Mouse (Mus musculus) lung, embryonic 14.5 days (tissue): ENCODE data around the gene Amelx. TPM values are rescaled to one million over a fixed set of nuclear protein-coding genes. Genes with fewer than 3 reads are reported as not detected.

ENCODE experiments used
- ATAC-seq: fragments of 200-750 bp; cut with Nextera tagmentation; 2 replicates; pipeline ENCODE4 v1.8.0; 2017; ENCODE audit warnings: mild to moderate bottlenecking, moderate TSS enrichment, moderate library complexity; ENCODE audit not compliant: insufficient read depth
- DNase-seq: peaks from one replicate; pipeline ENCODE4 v3.0.0-alpha.2; 2015
- H3K27ac ChIP-seq: fragments of 300-500 bp; sonication (generic); 2 replicates; pipeline ENCODE4 v1.5.1; 2014; ENCODE audit warnings: low read depth, mild to moderate bottlenecking, moderate library complexity
- H3K27me3 ChIP-seq: fragments of 300-500 bp; sonication (generic); 2 replicates; pipeline ENCODE4 v1.6.1; 2014; ENCODE audit warnings: low read length, control low read depth; ENCODE audit not compliant: insufficient read depth
- H3K36me3 ChIP-seq: fragments of 300-500 bp; sonication (generic); 2 replicates; pipeline ENCODE4 v1.6.1; 2014; ENCODE audit warnings: control low read depth; ENCODE audit not compliant: insufficient read depth
- H3K4me1 ChIP-seq: fragments of 300-500 bp; sonication (generic); 2 replicates; pipeline ENCODE4 v1.6.1; 2014; ENCODE audit warnings: antibody characterized with exemption, control low read depth; ENCODE audit not compliant: insufficient read depth
- H3K4me2 ChIP-seq: fragments of 300-500 bp; sonication (generic); 2 replicates; pipeline ENCODE4 v1.6.1; 2014; ENCODE audit warnings: mild to moderate bottlenecking
- H3K4me3 ChIP-seq: fragments of 300-500 bp; sonication (generic); 2 replicates; pipeline ENCODE4 v1.5.1; 2014; ENCODE audit warnings: low read depth, low read length
- H3K9ac ChIP-seq: fragments of 300-500 bp; sonication (generic); 2 replicates; pipeline ENCODE4 v1.6.1; 2014
- H3K9me3 ChIP-seq: fragments of 300-500 bp; sonication (generic); 2 replicates; pipeline ENCODE4 v1.6.1; 2016; ENCODE audit warnings: low read depth, low read length, control low read depth
- CTCF ChIP-seq: IDR thresholded peaks from 2 replicates; pipeline ENCODE4 v1.5.1; 2016; ENCODE audit warnings: antibody characterized with exemption, low read depth
- whole genome bisulfite sequencing: fragments of 180-500 bp; shearing (Covaris S2); extraction: QIAGEN DNeasy Blood & Tissue Kit; methylation state at CpG from one replicate; pipeline ENCODE4 v1.1.7; 2014; 5-methylcytosine and 5-hydroxymethylcytosine counted together
- polyA plus RNA-seq: library from polyadenylated mRNA; unstranded; fragments of >200 nt; fragmentation: Nextera tagmentation; extraction: Ambion mirVana; gene quantifications from 2 replicates; pipeline ENCODE4 v1.2.1, GENCODE M21; 2014

Amelx gene
- not detected in 2 replicates for polyA plus RNA-seq

DNA sequence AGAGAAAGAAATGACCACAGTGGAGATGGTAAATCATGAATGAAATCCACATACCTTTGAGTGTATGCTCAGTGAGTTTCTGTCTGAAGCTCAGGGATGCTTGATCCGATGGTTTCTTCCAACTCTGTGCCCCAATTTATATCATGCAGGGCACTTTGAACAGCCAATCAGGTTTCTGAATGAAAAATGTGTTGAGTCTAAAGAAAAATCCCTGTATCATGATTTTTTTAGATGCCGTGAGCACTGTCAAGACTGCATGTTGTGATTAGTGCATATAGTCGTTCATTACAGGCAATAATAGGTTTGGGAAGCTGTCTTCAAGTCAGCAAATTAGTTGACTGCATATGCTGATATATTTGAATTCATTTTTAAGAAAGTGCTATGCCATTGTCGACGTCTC, at the start of gene Amelx:
Gene Amelx (minus strand): TSS at position 101 of the 400 bp plus-strand sequence.
- H3K9ac ChIP-seq: no peak within 1 kb of the TSS
- ATAC-seq (no peak), DNase-seq (no peak)
- H3K4me2 ChIP-seq: no peak within 1 kb of the TSS
- no peaks in the 10 kb centered on the region for H3K9me3 ChIP-seq
- WGBS: 84% methylated on average over 5 of the region's 5 CpGs
- no peak for TF ChIP-seq CTCF
- H3K36me3 ChIP-seq: no peaks in the 10 kb centered on the region
- H3K27ac ChIP-seq: no peak within 1 kb of the TSS
- no peaks in the 10 kb centered on the region for H3K4me1 ChIP-seq
- no peak within 1 kb of the TSS for H3K4me3 ChIP-seq
- H3K27me3 ChIP-seq: no peaks in the 10 kb centered on the region

GRCm38 (mm10) chrX:169222357-169223062, 35.5 kb upstream of the Amelx start:
- Histone ChIP-seq H3K27ac (no peak overlapping the region), H3K4me3 (no peak overlapping the region), H3K27me3 (no peaks in the 10 kb centered on the region), H3K4me1 (no peaks in the 10 kb centered on the region), H3K36me3 (no peaks in the 10 kb centered on the region), H3K4me2 (no peak overlapping the region), H3K9me3 (no peaks in the 10 kb centered on the region), H3K9ac (no peak overlapping the region)
- TF ChIP-seq CTCF: no peak
- DNase-seq: no peak
- whole genome bisulfite sequencing: 29% methylated on average over 3 of the region's 3 CpGs
- no peak for ATAC-seq

GRCm38 (mm10) chrX:169220064-169220463, 33.1 kb upstream of the Amelx start:
- ATAC-seq (no peak), DNase-seq (no peak)
- H3K36me3 ChIP-seq: no peaks in the 10 kb centered on the region
- H3K4me2 ChIP-seq: no peak overlapping the region
- H3K27me3 ChIP-seq: no peaks in the 10 kb centered on the region
- H3K9ac ChIP-seq: no peak overlapping the region
- TF ChIP-seq CTCF: no peak
- no peak overlapping the region for H3K27ac ChIP-seq
- no peak overlapping the region for H3K4me3 ChIP-seq
- 56% methylated on average over 8 of the region's 8 CpGs for WGBS
- H3K4me1 ChIP-seq: no peaks in the 10 kb centered on the region
- H3K9me3 ChIP-seq: no peaks in the 10 kb centered on the region

- TF ChIP-seq CTCF: no peak
- no peak for DNase-seq
- Histone ChIP-seq H3K27me3 (no peaks in the 10 kb centered on the region), H3K4me3 (no peak overlapping the region), H3K36me3 (no peaks in the 10 kb centered on the region), H3K4me1 (no peaks in the 10 kb centered on the region), H3K9ac (no peak overlapping the region), H3K4me2 (no peak overlapping the region), H3K27ac (no peak overlapping the region), H3K9me3 (no peaks in the 10 kb centered on the region)
- 64% methylated on average over 3 of the region's 3 CpGs for WGBS
- no peak for ATAC-seq
Observed at GRCm38 (mm10) chrX:169210019-169210418, 23.0 kb upstream of the Amelx start.

DNA sequence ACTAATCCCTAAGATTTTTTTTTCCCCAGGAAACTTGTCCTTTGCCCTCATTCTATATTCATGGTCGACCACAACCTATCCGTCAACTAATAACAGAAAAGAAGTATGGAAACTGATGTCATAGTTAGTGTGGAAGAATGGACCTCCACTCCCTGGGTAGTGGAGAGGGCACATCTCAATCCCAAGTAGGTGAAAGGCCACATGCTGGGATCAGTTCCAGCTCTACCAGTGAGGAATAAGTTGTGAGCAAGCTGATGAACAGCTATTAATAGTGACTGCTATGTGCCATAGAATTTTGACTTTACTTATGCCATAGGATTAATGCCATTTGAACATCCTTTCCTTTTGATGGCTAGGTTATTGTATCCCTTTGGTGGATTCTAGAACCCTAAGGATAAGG, 8.4 kb downstream of the Amelx start:
- ATAC-seq: no peak; the same call in 1 of the 2 replicates
- H3K4me3 ChIP-seq: no peak overlapping the region
- WGBS: 57% methylated on average over 2 of the region's 2 CpGs

GRCm38 (mm10) chrX:169173796-169174195, 13.2 kb downstream of the Amelx start:
- no peak for TF ChIP-seq CTCF
- no peaks in the 10 kb centered on the region for H3K36me3 ChIP-seq
- no peaks in the 10 kb centered on the region for H3K4me1 ChIP-seq
- ATAC-seq (no peak), DNase-seq (peak; percentile 66)
- no peak overlapping the region for H3K9ac ChIP-seq
- no peaks in the 10 kb centered on the region for H3K27me3 ChIP-seq
- H3K9me3 ChIP-seq: no peaks in the 10 kb centered on the region
- H3K4me3 ChIP-seq: no peak overlapping the region
- no peak overlapping the region for H3K27ac ChIP-seq
- 44% methylated on average over 1 of the region's 1 CpGs for WGBS
- no peak overlapping the region for H3K4me2 ChIP-seq

More for the DNA sequence above, 8.4 kb downstream of the Amelx start:
- Histone ChIP-seq H3K4me2 (no peak overlapping the region), H3K27ac (no peak overlapping the region), H3K9ac (no peak overlapping the region), H3K27me3 (no peaks in the 10 kb centered on the region), H3K4me1 (no peaks in the 10 kb centered on the region), H3K36me3 (no peaks in the 10 kb centered on the region), H3K9me3 (no peaks in the 10 kb centered on the region)
- TF ChIP-seq CTCF: no peak
- DNase-seq: peak; percentile 13

DNA sequence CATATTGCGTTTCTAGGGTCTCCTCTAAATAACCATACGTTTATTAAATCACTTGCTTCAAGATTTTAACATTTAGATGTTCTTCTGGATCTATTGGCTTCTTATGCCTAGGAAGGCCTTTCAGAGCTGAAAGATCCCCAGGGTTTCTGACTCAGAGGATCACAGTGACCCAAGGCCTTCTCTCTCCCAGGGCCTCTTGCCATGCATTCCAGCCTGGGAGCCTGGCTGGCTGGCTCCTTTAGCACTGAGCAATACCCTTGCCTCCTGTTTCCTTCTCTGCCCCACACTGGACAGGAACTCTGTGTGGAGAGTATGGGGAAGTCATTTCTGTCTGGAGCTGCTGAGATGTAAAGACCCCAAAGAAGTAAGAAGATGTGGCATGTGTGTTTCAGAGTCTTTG, 16.0 kb downstream of the Amelx start:
- no peak for DNase-seq
- no peaks in the 10 kb centered on the region for H3K27me3 ChIP-seq
- no peak overlapping the region for H3K27ac ChIP-seq
- H3K9me3 ChIP-seq: no peaks in the 10 kb centered on the region
- no peak overlapping the region for H3K9ac ChIP-seq
- no peak for ATAC-seq
- WGBS: 78% methylated on average over 2 of the region's 2 CpGs
- H3K4me2 ChIP-seq: no peak overlapping the region
- no peaks in the 10 kb centered on the region for H3K36me3 ChIP-seq
- TF ChIP-seq CTCF: no peak
- H3K4me1 ChIP-seq: no peaks in the 10 kb centered on the region
- H3K4me3 ChIP-seq: no peak overlapping the region
